Mouse (Mus musculus): ENCODE data around the gene Siah2. TPM values are rescaled to one million over a fixed set of nuclear protein-coding genes. Genes with fewer than 3 reads are reported as not detected.

Gene Siah2
- polyA plus RNA-seq (2015; fragmentation: Nextera tagmentation; extraction: Ambion mirVana) = 3.9 and 4.1 TPM in 2 replicates

GRCm38 (mm10) chr3:58691997-58692721 lies at the start of gene Siah2:
Gene Siah2, minus strand, starts transcription at chr3:58692400.
- H3K9me3 ChIP-seq (ENCODE audit: low read length) = no peaks in the 10 kb centered on the region
- H3K9ac ChIP-seq (replicated peaks; ENCODE audit: low read depth) = peak within 1 kb of the TSS; percentile 69
- H3K27me3 ChIP-seq (replicated peaks; ENCODE audit: insufficient read depth, low read length) = 0 out of 2 replicates have a peak, but pooled peaks cover 4% of the 10 kb centered on the region
- H3K4me1 ChIP-seq (ENCODE audit: insufficient read depth, low read depth, low read length) = no peaks in the 10 kb centered on the region; the same call in none of the 2 replicates
- no peaks in the 10 kb centered on the region; the same call in 1 of the 2 replicates for H3K36me3 ChIP-seq (ENCODE audit: insufficient read depth, low read length)
- peak within 1 kb of the TSS; percentile 97 for H3K4me2 ChIP-seq (replicated peaks; ENCODE audit: low read depth, low read length)
- H3K27ac ChIP-seq (ENCODE audit: low read length) = peak within 1 kb of the TSS; percentile 91
- H3K4me3 ChIP-seq (ENCODE audit: low read depth, low read length) = peak within 1 kb of the TSS; percentile 85
- under 1% methylated on average over 78 of the region's 87 CpGs for WGBS
- ATAC-seq = peak; percentile 98
- TF ChIP-seq CTCF (IDR thresholded peaks at IDR 0.05) (peak; percentile 56), EP300 (IDR thresholded peaks at IDR 0.05) (no peak)
- DNase-seq (ENCODE audit: low spot score) = peak; percentile 95

DNA sequence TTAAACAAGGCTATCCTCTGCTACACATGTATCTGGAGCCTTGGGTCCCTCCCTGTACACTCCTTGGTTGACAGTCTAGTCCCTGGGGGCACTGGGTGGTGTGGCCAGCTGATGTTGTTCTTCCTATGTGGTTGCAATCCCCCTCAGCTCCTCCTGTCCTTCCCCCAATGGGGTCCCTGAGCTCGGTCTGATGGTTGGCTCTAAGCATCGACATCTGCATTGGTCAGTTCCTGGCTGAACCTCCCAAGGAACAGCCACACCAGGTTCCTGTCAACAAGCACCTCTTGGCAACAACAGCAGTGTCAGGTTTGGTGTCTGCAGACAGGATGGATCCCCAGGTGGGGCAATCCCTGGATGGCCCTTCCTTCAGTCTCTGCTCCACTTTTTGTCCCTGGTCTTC lies 47.3 kb upstream of the Siah2 start:
- Histone ChIP-seq H3K27ac (ENCODE audit: low read length) (no peak overlapping the region), H3K9me3 (ENCODE audit: low read length) (no peaks in the 10 kb centered on the region), H3K4me3 (ENCODE audit: low read depth, low read length) (no peak overlapping the region), H3K36me3 (ENCODE audit: insufficient read depth, low read length) (no peaks in the 10 kb centered on the region), H3K9ac (replicated peaks; ENCODE audit: low read depth) (no peak overlapping the region), H3K27me3 (replicated peaks; ENCODE audit: insufficient read depth, low read length) (no peaks in the 10 kb centered on the region), H3K4me1 (ENCODE audit: insufficient read depth, low read depth, low read length) (no peaks in the 10 kb centered on the region), H3K4me2 (replicated peaks; ENCODE audit: low read depth, low read length) (no peak overlapping the region)
- ATAC-seq (no peak), DNase-seq (ENCODE audit: low spot score) (no peak)
- WGBS = 53% methylated on average over 2 of the region's 2 CpGs
- TF ChIP-seq EP300 (IDR thresholded peaks at IDR 0.05) = no peak
- no peak for TF ChIP-seq CTCF (IDR thresholded peaks at IDR 0.05)

DNA sequence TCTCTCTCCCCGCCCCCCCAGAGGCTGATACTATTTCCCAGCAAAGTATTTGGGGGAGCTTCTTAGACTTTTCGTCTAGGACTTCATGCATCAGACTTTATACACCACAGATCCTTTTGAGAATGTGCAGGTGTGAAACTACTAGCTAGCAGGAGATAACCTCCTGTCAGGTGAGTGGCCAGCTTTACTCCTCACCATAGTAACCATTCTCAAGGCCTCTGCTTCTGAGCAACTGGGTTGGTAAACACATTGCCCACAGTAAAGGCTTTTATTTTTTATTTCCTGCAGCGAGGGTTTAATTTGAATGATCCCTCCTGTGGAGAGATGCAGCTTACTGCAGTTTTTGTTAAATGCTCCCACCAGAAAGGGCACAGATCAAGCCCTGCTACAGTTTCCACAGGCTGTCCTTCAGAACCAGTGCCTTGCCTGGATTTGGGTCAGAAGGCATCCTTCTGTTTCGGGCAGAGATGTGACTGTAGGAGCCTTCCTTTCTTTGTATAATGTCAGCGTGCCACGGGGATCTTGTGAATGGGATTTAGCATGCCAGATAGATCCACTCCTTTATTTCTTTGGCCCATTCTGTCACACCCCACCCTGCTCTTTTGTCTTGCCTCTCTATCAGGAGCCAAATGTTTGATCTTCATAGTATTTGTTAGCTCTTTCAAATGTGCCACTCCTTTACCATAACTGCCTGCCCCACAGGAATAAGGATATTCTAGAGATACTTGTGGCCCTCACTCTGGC lies 46.3 kb upstream of the Siah2 start:
- Histone ChIP-seq H3K9me3 (ENCODE audit: low read length) (no peaks in the 10 kb centered on the region), H3K27ac (ENCODE audit: low read length) (no peak overlapping the region), H3K9ac (replicated peaks; ENCODE audit: low read depth) (no peak overlapping the region), H3K27me3 (replicated peaks; ENCODE audit: insufficient read depth, low read length) (no peaks in the 10 kb centered on the region), H3K4me1 (ENCODE audit: insufficient read depth, low read depth, low read length) (no peaks in the 10 kb centered on the region), H3K4me2 (replicated peaks; ENCODE audit: low read depth, low read length) (no peak overlapping the region), H3K36me3 (ENCODE audit: insufficient read depth, low read length) (no peaks in the 10 kb centered on the region), H3K4me3 (ENCODE audit: low read depth, low read length) (no peak overlapping the region)
- DNase-seq (ENCODE audit: low spot score) (no peak), ATAC-seq (no peak)
- 25% methylated on average over 6 of the region's 6 CpGs for WGBS
- TF ChIP-seq EP300 (IDR thresholded peaks at IDR 0.05) = no peak
- no peak for TF ChIP-seq CTCF (IDR thresholded peaks at IDR 0.05)

GRCm38 (mm10) chr3:58731520-58731919 lies 39.3 kb upstream of the Siah2 start:
- DNase-seq (ENCODE audit: low spot score) (no peak), ATAC-seq (no peak)
- no peaks in the 10 kb centered on the region for H3K9me3 ChIP-seq (ENCODE audit: low read length)
- no peaks in the 10 kb centered on the region for H3K36me3 ChIP-seq (ENCODE audit: insufficient read depth, low read length)
- H3K4me2 ChIP-seq (replicated peaks; ENCODE audit: low read depth, low read length) = no peak overlapping the region
- no peak overlapping the region for H3K4me3 ChIP-seq (ENCODE audit: low read depth, low read length)
- no peak overlapping the region for H3K27ac ChIP-seq (ENCODE audit: low read length)
- H3K9ac ChIP-seq (replicated peaks; ENCODE audit: low read depth) = no peak overlapping the region
- no peaks in the 10 kb centered on the region for H3K4me1 ChIP-seq (ENCODE audit: insufficient read depth, low read depth, low read length)
- TF ChIP-seq CTCF (IDR thresholded peaks at IDR 0.05) (no peak), EP300 (IDR thresholded peaks at IDR 0.05) (no peak)
- WGBS = 78% methylated on average over 5 of the region's 5 CpGs
- H3K27me3 ChIP-seq (replicated peaks; ENCODE audit: insufficient read depth, low read length) = no peaks in the 10 kb centered on the region

- 79% methylated on average over 3 of the region's 3 CpGs for WGBS
- ATAC-seq (peak; percentile 48; the same call in 1 of the 2 replicates), DNase-seq (ENCODE audit: low spot score) (peak; percentile 14)
- Histone ChIP-seq H3K27me3 (replicated peaks; ENCODE audit: insufficient read depth, low read length) (no peaks in the 10 kb centered on the region), H3K4me3 (ENCODE audit: low read depth, low read length) (no peak overlapping the region), H3K9ac (replicated peaks; ENCODE audit: low read depth) (no peak overlapping the region), H3K4me1 (ENCODE audit: insufficient read depth, low read depth, low read length) (no peaks in the 10 kb centered on the region), H3K27ac (ENCODE audit: low read length) (no peak overlapping the region), H3K4me2 (replicated peaks; ENCODE audit: low read depth, low read length) (no peak overlapping the region), H3K36me3 (ENCODE audit: insufficient read depth, low read length) (no peaks in the 10 kb centered on the region), H3K9me3 (ENCODE audit: low read length) (no peaks in the 10 kb centered on the region)
- TF ChIP-seq CTCF (IDR thresholded peaks at IDR 0.05) (no peak), EP300 (IDR thresholded peaks at IDR 0.05) (no peak)
Measured at GRCm38 (mm10) chr3:58730580-58730979, 38.4 kb upstream of the Siah2 start.

GRCm38 (mm10) chr3:58729549-58729948 lies 37.3 kb upstream of the Siah2 start:
- H3K9ac ChIP-seq (replicated peaks; ENCODE audit: low read depth) = no peak overlapping the region
- TF ChIP-seq CTCF (IDR thresholded peaks at IDR 0.05) (no peak), EP300 (IDR thresholded peaks at IDR 0.05) (no peak)

More at GRCm38 (mm10) chr3:58729549-58729948, 37.3 kb upstream of the Siah2 start:
- DNase-seq (ENCODE audit: low spot score) (peak; percentile 69), ATAC-seq (no peak)
- H3K9me3 ChIP-seq (ENCODE audit: low read length) = no peaks in the 10 kb centered on the region
- H3K4me3 ChIP-seq (ENCODE audit: low read depth, low read length) = no peak overlapping the region
- H3K27me3 ChIP-seq (replicated peaks; ENCODE audit: insufficient read depth, low read length) = no peaks in the 10 kb centered on the region
- no peaks in the 10 kb centered on the region for H3K36me3 ChIP-seq (ENCODE audit: insufficient read depth, low read length)
- H3K27ac ChIP-seq (ENCODE audit: low read length) = no peak overlapping the region
- H3K4me2 ChIP-seq (replicated peaks; ENCODE audit: low read depth, low read length) = no peak overlapping the region
- H3K4me1 ChIP-seq (ENCODE audit: insufficient read depth, low read depth, low read length) = no peaks in the 10 kb centered on the region

Data from lung, postnatal 0 days (tissue).